Mouse (Mus musculus): ENCODE data around the gene Tsnax. TPM values are rescaled to one million over a fixed set of nuclear protein-coding genes. Genes with fewer than 3 reads are reported as not detected.

The Tsnax gene
- polyA plus RNA-seq, 1 experiment from 2014 or later: 60.6 TPM

GRCm38 (mm10) chr8:125040587-125041375 is 28.0 kb downstream of the Tsnax start:
- no peaks in the 10 kb centered on the region for H3K4me1 ChIP-seq (ENCODE audit: insufficient read depth, low read depth, low read length)
- ATAC-seq (no peak), DNase-seq (ENCODE audit: low spot score) (no peak)
- no peak overlapping the region for H3K4me3 ChIP-seq (ENCODE audit: low read depth, low read length)
- no peak overlapping the region for H3K9ac ChIP-seq (replicated peaks; ENCODE audit: low read depth)
- TF ChIP-seq CTCF (IDR thresholded peaks at IDR 0.05): no peak
- TF ChIP-seq EP300 (IDR thresholded peaks at IDR 0.05): no peak
- 67% methylated on average over 15 of the region's 15 CpGs for WGBS
- no peak overlapping the region for H3K27ac ChIP-seq (ENCODE audit: low read length)
- no peaks in the 10 kb centered on the region for H3K27me3 ChIP-seq (replicated peaks; ENCODE audit: insufficient read depth, low read length)
- no peak overlapping the region for H3K4me2 ChIP-seq (replicated peaks; ENCODE audit: low read depth, low read length)
- no peaks in the 10 kb centered on the region for H3K36me3 ChIP-seq (ENCODE audit: insufficient read depth, low read length)
- H3K9me3 ChIP-seq (ENCODE audit: low read length): no peaks in the 10 kb centered on the region

- H3K36me3 ChIP-seq (ENCODE audit: insufficient read depth, low read length): no peaks in the 10 kb centered on the region
- TF ChIP-seq CTCF (IDR thresholded peaks at IDR 0.05) (no peak), EP300 (IDR thresholded peaks at IDR 0.05) (no peak)
These were observed 28.7 kb downstream of the Tsnax start for GRCm38 (mm10) chr8:125041496-125041895.

GRCm38 (mm10) chr8:125043394-125043793 is 30.6 kb downstream of the Tsnax start:
- no peaks in the 10 kb centered on the region for H3K36me3 ChIP-seq (ENCODE audit: insufficient read depth, low read length)
- no peak overlapping the region for H3K4me3 ChIP-seq (ENCODE audit: low read depth, low read length)
- no peaks in the 10 kb centered on the region for H3K9me3 ChIP-seq (ENCODE audit: low read length)
- no peak overlapping the region for H3K27ac ChIP-seq (ENCODE audit: low read length)
- H3K27me3 ChIP-seq (replicated peaks; ENCODE audit: insufficient read depth, low read length): no peaks in the 10 kb centered on the region
- 76% methylated on average over 7 of the region's 7 CpGs for WGBS
- H3K4me2 ChIP-seq (replicated peaks; ENCODE audit: low read depth, low read length): no peak overlapping the region
- DNase-seq (ENCODE audit: low spot score) (no peak), ATAC-seq (no peak)
- H3K9ac ChIP-seq (replicated peaks; ENCODE audit: low read depth): no peak overlapping the region
- H3K4me1 ChIP-seq (ENCODE audit: insufficient read depth, low read depth, low read length): no peaks in the 10 kb centered on the region
- TF ChIP-seq EP300 (IDR thresholded peaks at IDR 0.05) (no peak), CTCF (IDR thresholded peaks at IDR 0.05) (no peak)

More at GRCm38 (mm10) chr8:125041496-125041895, 28.7 kb downstream of the Tsnax start:
- no peak overlapping the region for H3K9ac ChIP-seq (replicated peaks; ENCODE audit: low read depth)
- no peak overlapping the region for H3K27ac ChIP-seq (ENCODE audit: low read length)
- no peaks in the 10 kb centered on the region for H3K4me1 ChIP-seq (ENCODE audit: insufficient read depth, low read depth, low read length)
- H3K27me3 ChIP-seq (replicated peaks; ENCODE audit: insufficient read depth, low read length): no peaks in the 10 kb centered on the region
- no peak overlapping the region for H3K4me3 ChIP-seq (ENCODE audit: low read depth, low read length)
- ATAC-seq (no peak), DNase-seq (ENCODE audit: low spot score) (no peak)
- 58% methylated on average over 2 of the region's 2 CpGs for WGBS
- H3K4me2 ChIP-seq (replicated peaks; ENCODE audit: low read depth, low read length): no peak overlapping the region
- no peaks in the 10 kb centered on the region for H3K9me3 ChIP-seq (ENCODE audit: low read length)

GRCm38 (mm10) chr8:125043935-125044334 is 31.1 kb downstream of the Tsnax start:
- no peak overlapping the region for H3K4me3 ChIP-seq (ENCODE audit: low read depth, low read length)
- no peaks in the 10 kb centered on the region for H3K4me1 ChIP-seq (ENCODE audit: insufficient read depth, low read depth, low read length)
- no peaks in the 10 kb centered on the region for H3K27me3 ChIP-seq (replicated peaks; ENCODE audit: insufficient read depth, low read length)
- TF ChIP-seq CTCF (IDR thresholded peaks at IDR 0.05) (no peak), EP300 (IDR thresholded peaks at IDR 0.05) (no peak)
- H3K4me2 ChIP-seq (replicated peaks; ENCODE audit: low read depth, low read length): no peak overlapping the region
- H3K36me3 ChIP-seq (ENCODE audit: insufficient read depth, low read length): no peaks in the 10 kb centered on the region
- 15% methylated on average over 9 of the region's 9 CpGs for WGBS
- no peak for ATAC-seq
- no peak overlapping the region for H3K27ac ChIP-seq (ENCODE audit: low read length)
- no peaks in the 10 kb centered on the region for H3K9me3 ChIP-seq (ENCODE audit: low read length)
- DNase-seq (ENCODE audit: low spot score): no peak
- H3K9ac ChIP-seq (replicated peaks; ENCODE audit: low read depth): no peak overlapping the region

GRCm38 (mm10) chr8:125045760-125046159 is 33.0 kb downstream of the Tsnax start:
- H3K27ac ChIP-seq (ENCODE audit: low read length): no peak overlapping the region
- no peak overlapping the region for H3K4me2 ChIP-seq (replicated peaks; ENCODE audit: low read depth, low read length)
- H3K4me3 ChIP-seq (ENCODE audit: low read depth, low read length): no peak overlapping the region
- TF ChIP-seq EP300 (IDR thresholded peaks at IDR 0.05): no peak
- TF ChIP-seq CTCF (IDR thresholded peaks at IDR 0.05): 0 out of 2 replicates have a peak, but pooled peaks have one; percentile 4
- WGBS: 91% methylated on average over 1 of the region's 1 CpGs
- H3K27me3 ChIP-seq (replicated peaks; ENCODE audit: insufficient read depth, low read length): no peaks in the 10 kb centered on the region
- DNase-seq (ENCODE audit: low spot score) (no peak), ATAC-seq (no peak)
- H3K36me3 ChIP-seq (ENCODE audit: insufficient read depth, low read length): no peaks in the 10 kb centered on the region
- no peaks in the 10 kb centered on the region for H3K9me3 ChIP-seq (ENCODE audit: low read length)
- H3K9ac ChIP-seq (replicated peaks; ENCODE audit: low read depth): no peak overlapping the region
- no peaks in the 10 kb centered on the region for H3K4me1 ChIP-seq (ENCODE audit: insufficient read depth, low read depth, low read length)

- Histone ChIP-seq H3K9me3 (ENCODE audit: low read length) (no peaks in the 10 kb centered on the region), H3K27me3 (replicated peaks; ENCODE audit: insufficient read depth, low read length) (no peaks in the 10 kb centered on the region), H3K4me3 (ENCODE audit: low read depth, low read length) (no peak overlapping the region), H3K36me3 (ENCODE audit: insufficient read depth, low read length) (no peaks in the 10 kb centered on the region), H3K9ac (replicated peaks; ENCODE audit: low read depth) (no peak overlapping the region), H3K4me2 (replicated peaks; ENCODE audit: low read depth, low read length) (no peak overlapping the region), H3K27ac (ENCODE audit: low read length) (no peak overlapping the region), H3K4me1 (ENCODE audit: insufficient read depth, low read depth, low read length) (no peaks in the 10 kb centered on the region)
- 55% methylated on average over 5 of the region's 5 CpGs for WGBS
- no peak for ATAC-seq
- DNase-seq (ENCODE audit: low spot score): no peak
- no peak for TF ChIP-seq EP300 (IDR thresholded peaks at IDR 0.05)
- TF ChIP-seq CTCF (IDR thresholded peaks at IDR 0.05): no peak
These were observed 36.4 kb downstream of the Tsnax start for GRCm38 (mm10) chr8:125049051-125049750.
